Mouse (Mus musculus): ENCODE data around the gene Slc9a5. TPM values are rescaled to one million over a fixed set of nuclear protein-coding genes. Genes with fewer than 3 reads are reported as not detected.

The Slc9a5 gene
- total and polyA plus RNA-seq, 3 experiments, result 0.95 to 4.5 (median 3.1) TPM

DNA sequence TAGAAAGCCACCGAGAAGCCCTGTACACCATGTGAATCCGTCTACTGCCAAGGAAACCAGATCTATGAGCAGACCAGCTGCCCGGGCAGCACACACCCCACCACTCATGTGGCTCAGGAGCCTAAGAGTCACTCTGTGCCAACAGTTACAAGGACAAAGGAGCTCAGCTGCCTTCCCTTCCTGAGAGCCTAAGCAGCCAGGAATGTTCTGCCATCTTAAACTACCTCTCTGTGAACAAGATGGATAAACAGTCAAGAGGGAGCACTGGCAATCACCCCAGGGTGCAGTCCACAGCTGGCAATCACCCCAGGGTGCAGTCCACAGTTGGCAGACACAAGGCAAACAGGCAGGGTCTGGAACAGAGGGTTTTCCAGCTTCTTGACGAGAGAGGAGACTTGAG, 30.7 kb upstream of the Slc9a5 start:
- in situ Hi-C loops (cut with MboI; ENCODE audit: low pct_ligation_motif_present, low pct_unique_long_range_greater_than_20kb, low sequenced_read_pairs), result no loop called here
- dilution Hi-C loops (cut with MboI; ENCODE audit: extremely low pct_ligation_motif_present, extremely low pct_unique_long_range_greater_than_20kb, low sequenced_read_pairs), result no loop called here
- H3K9me3 ChIP-seq (replicated peaks; ENCODE audit: low read length), result no peaks in the 10 kb centered on the region
- H3K4me2 ChIP-seq (ENCODE audit: insufficient read depth, low read depth, poor library complexity, severe bottlenecking), result no peak overlapping the region
- DNase-seq (ENCODE audit: extremely low read depth), result no peak
- H3K27ac ChIP-seq (ENCODE audit: insufficient read depth, low read depth), result no peak overlapping the region
- H3K79me2 ChIP-seq (replicated peaks; ENCODE audit: control insufficient read depth, extremely low read depth, insufficient read depth, poor library complexity, severe bottlenecking), result no peaks in the 10 kb centered on the region
- H3K4me3 ChIP-seq (replicated peaks in 1 of 3; ENCODE audit: low read depth in 2 of 3, low read length in 2 of 3, poor library complexity in 1 of 3), result no peak overlapping the region
- no peak overlapping the region for H3K9ac ChIP-seq (ENCODE audit: insufficient read depth, low read depth)
- no peaks in the 10 kb centered on the region for H3K27me3 ChIP-seq (replicated peaks)
- H3K36me3 ChIP-seq (replicated peaks in 1 of 2; ENCODE audit: control insufficient read depth in 1 of 2, insufficient read depth in 1 of 2, low read length in 1 of 2), result peaks cover 52 to 84% of the 10 kb centered on the region in 2 experiments
- TF ChIP-seq CHD2 (IDR thresholded peaks at IDR 0.05; ENCODE audit: low read length), result no peak
- no peak for TF ChIP-seq TBP (conservative IDR thresholded peaks at IDR 0.05; ENCODE audit: low read depth, low read length)
- no peak for TF ChIP-seq GABPA (IDR thresholded peaks at IDR 0.05; ENCODE audit: insufficient replicate concordance, low read depth, low read length)
- no peak for TF ChIP-seq USF2 (conservative IDR thresholded peaks at IDR 0.05; ENCODE audit: low read depth, low read length)
- no peak for TF ChIP-seq MAX (IDR thresholded peaks at IDR 0.05; ENCODE audit: low read length)
- TF ChIP-seq BHLHE40 (IDR thresholded peaks at IDR 0.05; ENCODE audit: low read depth, low read length), result no peak
- no peak for TF ChIP-seq UBTF (IDR thresholded peaks at IDR 0.05; ENCODE audit: low read depth, low read length)
- TF ChIP-seq JUN (IDR thresholded peaks at IDR 0.05; ENCODE audit: insufficient read depth, low read depth, low read length), result no peak
- TF ChIP-seq CHD1 (IDR thresholded peaks at IDR 0.05; ENCODE audit: low read depth, low read length), result no peak
- TF ChIP-seq RCOR1 (conservative IDR thresholded peaks at IDR 0.05; ENCODE audit: low read depth, low read length), result no peak
- no peak for TF ChIP-seq MAZ (IDR thresholded peaks at IDR 0.05; ENCODE audit: low read depth, low read length)
- TF ChIP-seq IRF4 (IDR thresholded peaks at IDR 0.05; ENCODE audit: low read depth, low read length), result no peak
- TF ChIP-seq E2F4 (IDR thresholded peaks at IDR 0.05; ENCODE audit: insufficient replicate concordance, low read depth, low read length), result no peak
- TF ChIP-seq ZNF384 (IDR thresholded peaks at IDR 0.05; ENCODE audit: low read depth, low read length), result no peak
- TF ChIP-seq NELFE (IDR thresholded peaks at IDR 0.05; ENCODE audit: low read depth, low read length), result no peak
- no peak for TF ChIP-seq RAD21 (IDR thresholded peaks at IDR 0.05; ENCODE audit: low read depth, low read length)
- TF ChIP-seq SMC3 (IDR thresholded peaks at IDR 0.05; ENCODE audit: low read depth, low read length), result no peak
- H3K4me1 ChIP-seq (ENCODE audit: control insufficient read depth in 1 of 2, insufficient read depth in 2 of 2), result no peaks in the 10 kb centered on the region

- Histone ChIP-seq H3K9me3 (replicated peaks; ENCODE audit: low read length) (no peaks in the 10 kb centered on the region), H3K27ac (ENCODE audit: insufficient read depth, low read depth) (no peak overlapping the region), H3K79me2 (replicated peaks; ENCODE audit: control insufficient read depth, extremely low read depth, insufficient read depth, poor library complexity, severe bottlenecking) (no peaks in the 10 kb centered on the region), H3K9ac (ENCODE audit: insufficient read depth, low read depth) (no peak overlapping the region), H3K27me3 (replicated peaks) (no peaks in the 10 kb centered on the region), H3K4me2 (ENCODE audit: insufficient read depth, low read depth, poor library complexity, severe bottlenecking) (no peak overlapping the region), H3K4me3 (replicated peaks in 1 of 3; ENCODE audit: low read depth in 2 of 3, low read length in 2 of 3, poor library complexity in 1 of 3) (no peak overlapping the region), H3K4me1 (ENCODE audit: control insufficient read depth in 1 of 2, insufficient read depth in 2 of 2) (no peaks in the 10 kb centered on the region), H3K36me3 (replicated peaks in 1 of 2; ENCODE audit: control insufficient read depth in 1 of 2, insufficient read depth in 1 of 2, low read length in 1 of 2) (peaks cover 50 to 82% of the 10 kb centered on the region in 2 experiments)
- in situ Hi-C loops (cut with MboI; ENCODE audit: low pct_ligation_motif_present, low pct_unique_long_range_greater_than_20kb, low sequenced_read_pairs) (no loop called here), dilution Hi-C loops (cut with MboI; ENCODE audit: extremely low pct_ligation_motif_present, extremely low pct_unique_long_range_greater_than_20kb, low sequenced_read_pairs) (no loop called here)
- TF ChIP-seq RAD21 (IDR thresholded peaks at IDR 0.05; ENCODE audit: low read depth, low read length), result no peak
- no peak for TF ChIP-seq KAT2A (IDR thresholded peaks at IDR 0.05; ENCODE audit: insufficient replicate concordance, low read length)
- DNase-seq (ENCODE audit: extremely low read depth), result no peak
Measured at GRCm38 (mm10) chr8:105318662-105319190, 29.9 kb upstream of the Slc9a5 start.
